Mouse (Mus musculus): ENCODE data around the gene Tob2. TPM values are rescaled to one million over a fixed set of nuclear protein-coding genes. Genes with fewer than 3 reads are reported as not detected.

Tob2 gene
- total RNA-seq, 2 experiments from 2014 or later = 89.1 to 174 TPM

- DNase-seq (ENCODE audit: low spot score) = no peak
These were observed 46.3 kb downstream of the Tob2 start for GRCm38 (mm10) chr15:81812287-81812686.

- no peak for DNase-seq (ENCODE audit: low spot score)
These were observed 47.0 kb downstream of the Tob2 start for GRCm38 (mm10) chr15:81811599-81811996.

DNA sequence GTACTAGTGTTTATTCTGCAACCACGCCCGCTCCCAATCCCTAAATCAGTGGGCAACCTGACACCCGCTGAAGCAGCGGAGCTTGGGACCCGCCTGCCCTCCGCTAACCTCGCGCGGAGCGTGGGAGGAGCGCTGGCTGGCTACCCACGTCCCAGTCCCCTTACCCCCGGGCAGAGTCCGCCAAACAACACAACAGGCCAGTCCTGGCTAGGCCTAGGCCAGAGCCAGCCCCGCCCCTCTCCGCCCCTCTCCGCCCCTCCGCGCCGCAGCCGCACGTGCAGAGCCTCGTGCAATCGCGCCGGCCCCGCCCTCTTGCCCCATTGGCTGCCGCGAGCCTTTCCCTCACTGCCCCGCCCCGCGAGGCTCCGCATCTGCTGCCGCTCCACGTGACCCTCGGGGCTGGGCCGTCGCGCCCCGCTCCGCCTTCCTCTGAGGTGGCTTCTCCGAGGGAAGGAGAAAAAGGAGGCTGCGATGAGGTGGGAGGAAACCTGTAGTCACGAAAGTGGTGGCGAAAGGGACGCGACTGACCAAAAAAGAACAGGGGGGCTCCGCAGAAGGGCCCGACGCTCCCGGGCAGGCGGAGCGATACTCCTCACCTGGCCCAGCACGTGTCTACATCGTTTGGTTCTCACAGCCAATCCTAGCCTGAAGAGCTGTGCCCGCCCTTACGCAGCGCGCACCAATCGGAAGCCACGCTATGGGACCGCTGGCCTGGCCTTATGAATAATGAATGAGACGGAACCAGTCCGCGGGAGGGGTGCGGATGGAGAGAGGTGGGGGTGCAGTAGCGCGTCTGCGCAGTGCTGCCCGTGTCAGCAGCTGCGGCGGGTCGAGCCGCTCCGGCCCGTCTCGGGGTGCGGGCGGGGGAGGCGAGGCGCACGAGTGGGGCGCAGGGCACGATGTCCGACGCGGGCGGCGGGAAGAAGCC, 47.7 kb downstream of the Tob2 start:
- DNase-seq (ENCODE audit: low spot score) = peak; percentile 97

GRCm38 (mm10) chr15:81810150-81810549, 48.4 kb downstream of the Tob2 start:
- peak; percentile 98 for DNase-seq (ENCODE audit: low spot score)

- DNase-seq (ENCODE audit: low spot score) = no peak
These were observed 49.0 kb downstream of the Tob2 start for GRCm38 (mm10) chr15:81809550-81809949.

- no peak for DNase-seq (ENCODE audit: low spot score)
These were observed 49.8 kb downstream of the Tob2 start for GRCm38 (mm10) chr15:81808799-81809198.

DNA sequence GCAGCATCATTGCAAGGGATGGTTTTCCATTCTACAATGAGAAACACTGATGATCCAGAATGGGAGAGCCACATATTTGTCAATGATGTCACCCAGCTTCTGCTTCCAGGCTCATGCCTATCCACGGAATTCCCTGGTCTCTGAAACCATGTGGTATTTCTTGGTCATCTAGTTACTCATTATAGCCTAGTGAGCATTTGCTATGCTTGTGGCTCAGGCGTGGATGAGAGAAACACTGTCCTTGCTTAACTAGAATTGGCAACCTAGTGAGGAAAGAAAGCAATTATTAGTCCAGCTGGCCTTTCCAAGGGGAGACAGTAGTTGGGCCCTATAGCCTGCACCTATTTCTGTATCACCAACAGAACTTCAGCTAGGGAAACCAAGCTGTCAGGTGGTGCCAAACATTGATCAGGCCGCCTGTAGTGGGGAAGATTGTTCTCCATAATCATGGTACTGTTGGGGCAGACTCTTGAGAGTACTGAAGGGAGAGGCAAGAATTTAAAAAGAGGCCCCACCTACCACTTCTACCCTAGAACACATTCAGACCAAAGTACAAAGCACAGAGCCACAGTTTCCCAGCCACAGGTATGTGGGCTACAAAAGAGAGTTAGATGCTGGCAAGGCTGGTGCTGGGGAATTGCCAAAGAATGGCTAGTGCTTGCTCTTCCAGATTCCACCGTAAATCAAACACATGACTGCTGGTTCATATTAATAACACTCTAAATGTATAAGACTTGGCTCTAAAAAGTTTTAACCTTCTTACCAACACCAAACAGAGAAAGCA, 51.8 kb downstream of the Tob2 start:
- DNase-seq (ENCODE audit: low spot score) = no peak

GRCm38 (mm10) chr15:81805624-81806023, 53.0 kb downstream of the Tob2 start:
- no peak for DNase-seq (ENCODE audit: low spot score)

GRCm38 (mm10) chr15:81804883-81805282, 53.7 kb downstream of the Tob2 start:
- no peak for DNase-seq (ENCODE audit: low spot score)

GRCm38 (mm10) chr15:81804172-81804571, 54.4 kb downstream of the Tob2 start:
- no peak for DNase-seq (ENCODE audit: low spot score)

GRCm38 (mm10) chr15:81803425-81803951, 55.1 kb downstream of the Tob2 start:
- DNase-seq (ENCODE audit: low spot score) = no peak

GRCm38 (mm10) chr15:81802941-81803351, 55.6 kb downstream of the Tob2 start:
- DNase-seq (ENCODE audit: low spot score) = peak; percentile 78

DNA sequence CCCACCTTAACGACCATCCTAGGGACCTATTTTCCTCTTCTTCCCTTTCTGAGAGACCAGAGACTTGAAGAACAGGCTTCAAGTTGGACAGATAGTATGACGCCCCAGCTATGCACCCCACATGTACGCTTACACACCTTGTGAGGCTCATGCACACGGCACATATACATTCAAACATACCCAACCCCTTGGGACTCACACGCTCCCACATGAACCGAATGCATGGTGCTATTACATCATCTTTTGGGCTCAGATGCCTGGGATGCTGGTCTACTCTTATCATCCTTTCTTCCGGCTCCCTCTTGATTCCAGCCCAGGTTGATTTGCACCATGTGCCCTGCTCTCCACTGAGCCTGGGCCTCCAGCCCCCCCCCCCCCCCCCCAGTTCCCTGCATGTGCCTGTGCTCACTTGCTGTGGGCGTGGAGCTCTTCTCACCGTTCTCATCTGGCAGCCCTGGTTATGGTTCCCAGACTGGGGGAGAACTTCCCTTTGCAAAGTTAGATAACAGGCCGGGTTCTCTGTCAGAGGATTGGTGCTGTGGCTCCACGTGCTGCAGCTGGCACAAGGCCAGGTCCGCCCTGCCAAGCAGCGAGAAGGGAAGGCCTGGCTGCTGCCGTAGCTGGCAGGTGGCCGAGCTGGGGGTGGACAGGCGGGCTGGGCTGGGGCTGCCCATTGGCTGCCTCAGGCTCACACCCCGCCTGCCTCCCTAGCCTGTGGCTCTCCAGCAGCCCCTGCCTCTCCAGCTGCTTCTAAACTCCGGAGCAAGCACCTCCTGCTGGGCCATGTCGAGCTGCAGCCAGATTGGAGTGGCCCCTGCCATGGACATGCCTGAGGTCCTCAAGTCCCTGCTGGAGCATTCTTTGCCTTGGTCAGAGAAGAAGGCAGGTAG, 56.4 kb downstream of the Tob2 start, which contains the start of gene Tef:
Tef (plus strand) TSS at position 421 of the 890 bp plus-strand sequence.
- DNase-seq (ENCODE audit: low spot score) = peak; percentile 100

GRCm38 (mm10) chr15:81800391-81800790, 58.2 kb downstream of the Tob2 start:
- DNase-seq (ENCODE audit: low spot score) = no peak

DNA sequence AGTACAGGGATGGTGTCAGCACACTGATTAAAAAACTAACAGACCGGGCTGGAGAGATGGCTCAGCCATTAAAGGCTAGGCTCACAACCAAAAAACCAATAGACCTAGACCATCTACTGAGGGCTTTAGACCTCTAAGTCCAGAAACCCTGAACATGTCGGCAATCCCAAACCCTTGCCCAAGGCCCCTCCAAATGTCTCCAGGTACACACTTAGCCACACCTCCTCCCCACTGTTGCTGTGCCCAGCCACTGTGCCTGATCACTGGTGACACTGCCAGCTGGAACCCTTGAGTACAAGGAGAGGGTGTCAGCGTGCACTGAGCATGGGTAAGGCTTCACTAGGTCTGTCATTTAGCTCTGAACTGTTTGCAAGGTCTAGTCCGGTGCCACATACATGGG, 60.2 kb downstream of the Tob2 start:
- peak; percentile 32 for DNase-seq (ENCODE audit: low spot score)

Other genes starting within 250 kb of the Tob2 start
- gene L3mbtl2, start 194.9 kb downstream of the Tob2 start, total RNA-seq (2021) = 1 to 10 TPM; 7.7 to 8.7 TPM
- 1 to 10 TPM; 1.2 to 1.4 TPM for gene Chadl, start 161.5 kb downstream of the Tob2 start, total RNA-seq (2021)
- gene Zc3h7b, start 113.7 kb downstream of the Tob2 start, total RNA-seq (2021) = 10 to 100 TPM; 32.7 to 34.2 TPM
- 10 to 100 TPM; 20.0 to 21.4 TPM for gene Rangap1, start 113.3 kb downstream of the Tob2 start, total RNA-seq (2021)
- 100 to 1,000 TPM; 124 to 160 TPM for gene Tef, start 56.4 kb downstream of the Tob2 start, total RNA-seq (2021)
- 10 to 100 TPM; 35.5 to 35.7 TPM for gene Phf5a, start 13.1 kb upstream of the Tob2 start, total RNA-seq (2021)
- 1,000 to 10,000 TPM; 1,165 to 1,199 TPM for gene Aco2, start 13.5 kb upstream of the Tob2 start, total RNA-seq (2021)
- gene Polr3h, start 67.4 kb upstream of the Tob2 start, total RNA-seq (2021) = 1 to 10 TPM; 5.8 to 7.2 TPM
- gene Csdc2, start 78.0 kb upstream of the Tob2 start, total RNA-seq (2021) = 1 to 10 TPM; 1.0 to 1.5 TPM
- gene Pmm1, start 102.1 kb upstream of the Tob2 start, total RNA-seq (2021) = 10 to 100 TPM; 14.1 to 16.7 TPM
- not detected for gene 1700029P11Rik, start 121.7 kb upstream of the Tob2 start, total RNA-seq (2021)
- gene Xrcc6, start 129.0 kb upstream of the Tob2 start, total RNA-seq (2021) = 10 to 100 TPM; 22.9 to 25.3 TPM
- 10 to 100 TPM; 16.7 to 17.6 TPM for gene Desi1, start 175.1 kb upstream of the Tob2 start, total RNA-seq (2021)
- 10 to 100 TPM; 48.7 to 51.4 TPM for gene Snu13, start 188.8 kb upstream of the Tob2 start, total RNA-seq (2021)
- not detected for gene 4930407I10Rik, start 200.4 kb upstream of the Tob2 start, total RNA-seq (2021)
- gene Mei1, start 211.2 kb upstream of the Tob2 start, total RNA-seq (2021) = under 1 TPM in 1 of 2 experiments, not detected in 1; 0.09 TPM

All from gastrocnemius, adult 18-20 months (tissue).